Mouse (Mus musculus): ENCODE measurements around the gene Whrn. TPM values are rescaled to one million over a fixed set of nuclear protein-coding genes. Genes with fewer than 3 reads are reported as not detected.

Gene Whrn
- polyA plus RNA-seq, 1 experiment, result 28.9 TPM

DNA sequence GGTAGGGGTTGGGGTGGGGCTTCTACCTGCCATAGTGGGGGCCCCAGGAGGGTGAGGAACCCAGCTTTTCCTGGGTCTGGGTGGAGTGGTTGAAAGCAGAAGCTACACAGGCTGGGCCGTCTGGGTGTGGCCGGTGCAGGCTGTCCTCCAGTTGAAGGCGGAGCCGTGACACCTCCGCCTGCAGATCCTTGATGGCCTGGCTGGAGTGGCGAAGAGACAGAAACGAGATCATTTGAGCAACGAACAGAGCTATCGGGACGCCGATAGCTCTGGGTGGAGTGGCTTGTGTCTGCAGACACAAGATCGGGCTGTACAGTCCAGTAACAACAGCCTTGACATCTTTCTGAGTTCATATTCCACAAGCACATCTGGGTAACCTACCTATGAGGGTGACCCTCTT lies 121.5 kb downstream of the Whrn start:
- H3K36me3 ChIP-seq (ENCODE audit: control insufficient read depth, insufficient read depth), result peaks cover 9% of the 10 kb centered on the region
- no peak overlapping the region for H3K4me3 ChIP-seq (ENCODE audit: insufficient read depth, poor library complexity, severe bottlenecking)
- no peak overlapping the region for H3ac ChIP-seq (ENCODE audit: control insufficient read depth, insufficient read length, low read depth)
- no peaks in the 10 kb centered on the region for H3K79me3 ChIP-seq (ENCODE audit: low read depth)
- no peak for TF ChIP-seq CEBPB (IDR thresholded peaks at IDR 0.05; ENCODE audit: low read depth)
- TF ChIP-seq CTCF (IDR thresholded peaks at IDR 0.05; ENCODE audit: control insufficient read depth, insufficient read depth, insufficient read length), result no peak
- no peak for TF ChIP-seq USF1 (IDR thresholded peaks at IDR 0.05; ENCODE audit: low read depth)
- TF ChIP-seq MAX (IDR thresholded peaks at IDR 0.05), result no peak
- TF ChIP-seq MYOD1 (IDR thresholded peaks at IDR 0.05; ENCODE audit: control insufficient read depth, insufficient read length, low read depth), result no peak
- no peak for TF ChIP-seq MYOG (IDR thresholded peaks at IDR 0.05; ENCODE audit: control insufficient read depth, extremely low read depth, insufficient read length)
- TF ChIP-seq FOSL1 (IDR thresholded peaks at IDR 0.05; ENCODE audit: insufficient read depth, low read length, poor library complexity, severe bottlenecking), result no peak
- H3K27me3 ChIP-seq (ENCODE audit: control insufficient read depth, insufficient read depth, insufficient read length), result no peaks in the 10 kb centered on the region
- no peaks in the 10 kb centered on the region for H3K79me2 ChIP-seq (ENCODE audit: control insufficient read depth, insufficient read depth)

DNA sequence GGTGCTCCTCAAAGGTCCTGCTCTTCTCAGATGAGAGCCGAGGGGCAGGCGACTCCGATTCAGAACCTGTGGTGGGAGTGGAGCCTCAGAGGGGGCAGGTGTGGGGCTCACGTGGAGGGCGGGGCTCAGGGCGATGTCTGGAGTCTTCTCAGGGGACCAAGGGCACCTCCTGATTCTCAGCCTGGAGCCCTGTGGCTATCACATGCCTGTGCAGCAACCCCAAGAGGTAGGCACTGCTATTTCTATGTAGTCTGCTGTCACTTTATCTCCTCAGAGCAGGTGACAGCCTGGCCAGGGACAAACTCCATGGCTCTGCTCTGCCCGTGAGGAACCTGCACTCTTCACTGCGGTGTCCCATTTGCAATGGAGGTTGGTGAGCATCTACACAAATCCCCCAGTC lies 122.4 kb downstream of the Whrn start:
- H3K4me3 ChIP-seq (ENCODE audit: insufficient read depth, poor library complexity, severe bottlenecking), result no peak overlapping the region
- no peak for TF ChIP-seq CEBPB (IDR thresholded peaks at IDR 0.05; ENCODE audit: low read depth)
- TF ChIP-seq MYOD1 (IDR thresholded peaks at IDR 0.05; ENCODE audit: control insufficient read depth, insufficient read length, low read depth), result no peak
- TF ChIP-seq CTCF (IDR thresholded peaks at IDR 0.05; ENCODE audit: control insufficient read depth, insufficient read depth, insufficient read length), result no peak
- TF ChIP-seq USF1 (IDR thresholded peaks at IDR 0.05; ENCODE audit: low read depth), result no peak
- TF ChIP-seq FOSL1 (IDR thresholded peaks at IDR 0.05; ENCODE audit: insufficient read depth, low read length, poor library complexity, severe bottlenecking), result no peak
- no peak for TF ChIP-seq MAX (IDR thresholded peaks at IDR 0.05)
- no peak overlapping the region for H3ac ChIP-seq (ENCODE audit: control insufficient read depth, insufficient read length, low read depth)
- no peaks in the 10 kb centered on the region for H3K79me2 ChIP-seq (ENCODE audit: control insufficient read depth, insufficient read depth)
- H3K79me3 ChIP-seq (ENCODE audit: low read depth), result no peaks in the 10 kb centered on the region
- H3K27me3 ChIP-seq (ENCODE audit: control insufficient read depth, insufficient read depth, insufficient read length), result no peaks in the 10 kb centered on the region
- peaks cover 9% of the 10 kb centered on the region for H3K36me3 ChIP-seq (ENCODE audit: control insufficient read depth, insufficient read depth)

DNA sequence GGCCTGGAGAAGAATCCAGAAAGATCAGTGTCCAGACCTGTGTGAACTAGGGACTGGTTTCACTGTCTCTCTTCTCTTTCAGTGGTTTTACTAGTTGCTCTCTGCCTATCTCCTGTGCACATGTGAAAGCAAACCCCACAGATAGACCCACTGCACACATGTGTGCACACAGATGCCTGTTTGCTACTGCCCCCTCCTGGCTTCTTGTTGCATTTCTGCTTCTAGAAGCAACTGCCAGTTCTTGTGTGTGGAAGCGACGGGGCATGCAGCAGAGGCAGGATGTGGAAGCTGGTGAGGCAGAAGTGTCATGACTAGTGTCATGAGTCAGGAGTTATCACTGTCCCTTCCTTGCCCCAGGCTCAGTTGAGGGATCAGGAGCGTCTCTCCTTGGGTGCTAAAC lies 123.9 kb downstream of the Whrn start:
- H3K79me2 ChIP-seq (ENCODE audit: control insufficient read depth, insufficient read depth), result no peaks in the 10 kb centered on the region
- no peaks in the 10 kb centered on the region for H3K79me3 ChIP-seq (ENCODE audit: low read depth)
- no peak overlapping the region for H3ac ChIP-seq (ENCODE audit: control insufficient read depth, insufficient read length, low read depth)
- H3K36me3 ChIP-seq (ENCODE audit: control insufficient read depth, insufficient read depth), result no peaks in the 10 kb centered on the region
- H3K4me3 ChIP-seq (ENCODE audit: insufficient read depth, poor library complexity, severe bottlenecking), result no peak overlapping the region
- TF ChIP-seq CTCF (IDR thresholded peaks at IDR 0.05; ENCODE audit: control insufficient read depth, insufficient read depth, insufficient read length) (peak; percentile 9), FOSL1 (IDR thresholded peaks at IDR 0.05; ENCODE audit: insufficient read depth, low read length, poor library complexity, severe bottlenecking) (no peak), MYOD1 (IDR thresholded peaks at IDR 0.05; ENCODE audit: control insufficient read depth, insufficient read length, low read depth) (no peak)
- no peaks in the 10 kb centered on the region for H3K27me3 ChIP-seq (ENCODE audit: control insufficient read depth, insufficient read depth, insufficient read length)

- Histone ChIP-seq H3ac (ENCODE audit: control insufficient read depth, insufficient read length, low read depth) (no peak overlapping the region), H3K27me3 (ENCODE audit: control insufficient read depth, insufficient read depth, insufficient read length) (no peaks in the 10 kb centered on the region), H3K4me3 (ENCODE audit: insufficient read depth, poor library complexity, severe bottlenecking) (no peak overlapping the region), H3K79me2 (ENCODE audit: control insufficient read depth, insufficient read depth) (no peaks in the 10 kb centered on the region), H3K36me3 (ENCODE audit: control insufficient read depth, insufficient read depth) (no peaks in the 10 kb centered on the region), H3K79me3 (ENCODE audit: low read depth) (no peaks in the 10 kb centered on the region)
- TF ChIP-seq MYOG (IDR thresholded peaks at IDR 0.05; ENCODE audit: control insufficient read depth, extremely low read depth, insufficient read length) (no peak), MAX (IDR thresholded peaks at IDR 0.05) (no peak), CEBPB (IDR thresholded peaks at IDR 0.05; ENCODE audit: low read depth) (no peak), USF1 (IDR thresholded peaks at IDR 0.05; ENCODE audit: low read depth) (no peak), FOSL1 (IDR thresholded peaks at IDR 0.05; ENCODE audit: insufficient read depth, low read length, poor library complexity, severe bottlenecking) (no peak), CTCF (IDR thresholded peaks at IDR 0.05; ENCODE audit: control insufficient read depth, insufficient read depth, insufficient read length) (no peak), MYOD1 (IDR thresholded peaks at IDR 0.05; ENCODE audit: control insufficient read depth, insufficient read length, low read depth) (no peak)
Measured at GRCm38 (mm10) chr4:63370897-63371296, 124.9 kb downstream of the Whrn start.

DNA sequence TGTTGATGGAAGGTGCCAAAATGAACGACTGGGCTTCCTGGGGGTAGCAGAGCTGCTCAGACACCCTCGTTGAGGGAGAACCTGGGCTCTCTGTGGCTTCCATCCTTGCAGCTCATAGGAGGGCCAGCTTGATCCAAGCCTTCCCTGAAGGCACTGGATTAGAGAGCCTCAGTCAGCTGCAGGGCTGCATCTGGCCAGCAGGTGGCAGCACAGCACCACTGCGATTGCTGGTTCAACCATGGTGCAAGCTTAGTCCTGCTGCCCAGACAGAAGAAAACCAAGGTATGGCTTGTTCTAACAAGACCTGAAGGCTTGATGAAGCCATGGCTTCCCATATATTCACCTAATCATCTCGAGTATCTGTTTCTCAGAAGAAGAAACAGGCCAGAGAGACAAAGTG lies 127.2 kb downstream of the Whrn start:
- no peaks in the 10 kb centered on the region for H3K27me3 ChIP-seq (ENCODE audit: control insufficient read depth, insufficient read depth, insufficient read length)
- no peak overlapping the region for H3ac ChIP-seq (ENCODE audit: control insufficient read depth, insufficient read length, low read depth)
- H3K36me3 ChIP-seq (ENCODE audit: control insufficient read depth, insufficient read depth), result no peaks in the 10 kb centered on the region
- no peak for TF ChIP-seq CEBPB (IDR thresholded peaks at IDR 0.05; ENCODE audit: low read depth)
- no peak for TF ChIP-seq MYOD1 (IDR thresholded peaks at IDR 0.05; ENCODE audit: control insufficient read depth, insufficient read length, low read depth)
- peak; percentile 97 for TF ChIP-seq CTCF (IDR thresholded peaks at IDR 0.05; ENCODE audit: control insufficient read depth, insufficient read depth, insufficient read length)
- no peaks in the 10 kb centered on the region for H3K79me3 ChIP-seq (ENCODE audit: low read depth)
- no peaks in the 10 kb centered on the region for H3K79me2 ChIP-seq (ENCODE audit: control insufficient read depth, insufficient read depth)
- H3K4me3 ChIP-seq (ENCODE audit: insufficient read depth, poor library complexity, severe bottlenecking), result no peak overlapping the region

Other genes starting within 250 kb of the Whrn start
- 0.05 TPM for gene Orm1, start 151.4 kb downstream of the Whrn start, polyA plus RNA-seq (2012; fragmentation: generic; extraction: Trizol)
- not detected for gene Orm3, start 139.8 kb downstream of the Whrn start, polyA plus RNA-seq (2012; fragmentation: generic; extraction: Trizol)
- not detected for gene Orm2, start 133.5 kb downstream of the Whrn start, polyA plus RNA-seq (2012; fragmentation: generic; extraction: Trizol)
- gene Akna, start 92.6 kb downstream of the Whrn start, polyA plus RNA-seq (2012; fragmentation: generic; extraction: Trizol), result 1.3 TPM
- 335 TPM for gene Atp6v1g1, start 48.8 kb upstream of the Whrn start, polyA plus RNA-seq (2012; fragmentation: generic; extraction: Trizol)
- 19.5 TPM for gene Tmem268, start 62.8 kb upstream of the Whrn start, polyA plus RNA-seq (2012; fragmentation: generic; extraction: Trizol)
- not detected for gene Gm11213, start 109.3 kb upstream of the Whrn start, polyA plus RNA-seq (2012; fragmentation: generic; extraction: Trizol)
- gene Tex48, start 126.4 kb upstream of the Whrn start, polyA plus RNA-seq (2012; fragmentation: generic; extraction: Trizol), result not detected
- not detected for gene Gm11214, start 167.4 kb upstream of the Whrn start, polyA plus RNA-seq (2012; fragmentation: generic; extraction: Trizol)
- gene Tnfsf15, start 249.1 kb upstream of the Whrn start, polyA plus RNA-seq (2012; fragmentation: generic; extraction: Trizol), result 0.06 TPM